Mouse (Mus musculus): ENCODE measurements at regions not wholly inside any gene's neighbourhood (a gene's known extent, or its start where the extent isn't known, plus 50 kb on each side); places are given as distances from the start of the nearest gene placed in this dataset.

- H3K36me3 ChIP-seq (ENCODE audit: control insufficient read depth, insufficient read depth, low read length): no peaks in the 10 kb centered on the region
- no peaks in the 10 kb centered on the region for H3K27me3 ChIP-seq (ENCODE audit: control insufficient read depth, insufficient read depth, low read length)
- no peak overlapping the region for H3K9ac ChIP-seq (ENCODE audit: low read length)
- WGBS: 86% methylated on average over 8 of the region's 8 CpGs
- peaks cover 2% of the 10 kb centered on the region; the same call in 1 of the 2 replicates for H3K4me1 ChIP-seq (replicated peaks; ENCODE audit: control insufficient read depth, insufficient read depth, low read length)
- no peak for ATAC-seq (replicated peaks; ENCODE audit: low FRiP score)
- no peak overlapping the region for H3K27ac ChIP-seq (ENCODE audit: low read depth, low read length)
- DNase-seq (ENCODE audit: low spot score): no peak
- H3K4me2 ChIP-seq (ENCODE audit: low read depth, low read length, severe bottlenecking): no peak overlapping the region
- no peaks in the 10 kb centered on the region for H3K9me3 ChIP-seq (ENCODE audit: control insufficient read depth, low read length)
- no peak overlapping the region for H3K4me3 ChIP-seq (ENCODE audit: low read depth, low read length)
These were observed 142.1 kb upstream of the Elac2 start for GRCm38 (mm10) chr11:64836771-64837170.

DNA sequence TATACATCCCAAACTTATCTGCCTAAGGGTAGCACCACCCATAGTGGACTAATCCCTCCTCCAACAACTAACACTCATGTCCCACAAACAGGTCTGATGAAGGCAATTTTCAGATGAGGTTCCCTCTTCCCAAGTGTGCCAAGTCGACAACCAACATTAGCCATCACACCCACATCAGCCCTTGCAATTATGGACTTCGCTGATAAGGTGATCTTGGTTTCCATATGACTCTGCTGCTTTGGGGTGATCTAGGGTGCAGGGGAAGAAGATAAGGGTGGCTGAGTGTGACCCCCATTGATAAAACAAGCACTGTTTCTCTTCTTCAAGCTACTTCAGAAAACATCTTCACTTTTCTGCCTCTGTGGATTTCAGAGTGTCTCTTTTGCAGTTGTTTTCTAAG is 137.7 kb upstream of the Elac2 start:
- no peaks in the 10 kb centered on the region for H3K27me3 ChIP-seq (ENCODE audit: control insufficient read depth, insufficient read depth, low read length)
- 93% methylated on average over 2 of the region's 2 CpGs for WGBS
- no peak overlapping the region for H3K4me3 ChIP-seq (ENCODE audit: low read depth, low read length)

GRCm38 (mm10) chr11:64842775-64843530 is 135.9 kb upstream of the Elac2 start:
- Histone ChIP-seq H3K4me1 (replicated peaks; ENCODE audit: control insufficient read depth, insufficient read depth, low read length) (no peaks in the 10 kb centered on the region), H3K9me3 (ENCODE audit: control insufficient read depth, low read length) (no peaks in the 10 kb centered on the region), H3K4me3 (ENCODE audit: low read depth, low read length) (no peak overlapping the region), H3K27me3 (ENCODE audit: control insufficient read depth, insufficient read depth, low read length) (no peaks in the 10 kb centered on the region), H3K9ac (ENCODE audit: low read length) (no peak overlapping the region), H3K36me3 (ENCODE audit: control insufficient read depth, insufficient read depth, low read length) (no peaks in the 10 kb centered on the region), H3K27ac (ENCODE audit: low read depth, low read length) (no peak overlapping the region), H3K4me2 (ENCODE audit: low read depth, low read length, severe bottlenecking) (no peak overlapping the region)
- ATAC-seq (replicated peaks; ENCODE audit: low FRiP score) (no peak), DNase-seq (ENCODE audit: low spot score) (no peak)
- WGBS: 79% methylated on average over 18 of the region's 18 CpGs

More for the DNA sequence above, 137.7 kb upstream of the Elac2 start:
- ATAC-seq (replicated peaks; ENCODE audit: low FRiP score) (no peak), DNase-seq (ENCODE audit: low spot score) (no peak)
- Histone ChIP-seq H3K4me1 (replicated peaks; ENCODE audit: control insufficient read depth, insufficient read depth, low read length) (no peaks in the 10 kb centered on the region), H3K9ac (ENCODE audit: low read length) (no peak overlapping the region), H3K27ac (ENCODE audit: low read depth, low read length) (no peak overlapping the region), H3K36me3 (ENCODE audit: control insufficient read depth, insufficient read depth, low read length) (no peaks in the 10 kb centered on the region), H3K4me2 (ENCODE audit: low read depth, low read length, severe bottlenecking) (no peak overlapping the region), H3K9me3 (ENCODE audit: control insufficient read depth, low read length) (no peaks in the 10 kb centered on the region)

DNA sequence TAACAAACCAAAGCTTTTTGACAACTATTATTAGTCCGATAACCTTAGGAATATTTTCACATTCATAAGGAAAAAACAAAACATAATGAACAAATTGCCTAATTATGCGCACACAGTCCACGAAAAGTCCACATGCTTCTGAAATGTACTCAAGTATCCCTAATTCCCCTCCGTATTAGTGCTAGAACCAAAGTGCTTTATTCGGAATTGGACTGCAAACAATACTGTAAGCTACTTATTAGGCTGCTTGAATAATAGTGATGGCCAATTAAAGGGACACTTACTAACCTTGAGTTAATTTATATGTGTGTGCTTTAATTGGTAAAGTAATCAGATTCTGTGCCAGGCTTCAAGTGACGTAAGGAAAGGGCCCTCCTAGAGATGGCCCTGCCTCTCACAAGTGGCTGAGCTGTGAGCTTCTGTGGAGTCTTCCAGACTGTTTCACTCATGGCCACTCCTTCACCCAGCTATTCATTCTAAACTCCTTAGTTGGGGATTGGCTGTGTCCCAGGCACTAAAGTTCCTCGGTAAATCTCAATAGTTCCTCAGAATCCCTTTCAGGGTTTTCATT is 132.2 kb upstream of the Elac2 start:
- peak; percentile 56; the same call in 1 of the 2 replicates for ATAC-seq (replicated peaks; ENCODE audit: low FRiP score)
- H3K9ac ChIP-seq (ENCODE audit: low read length): no peak overlapping the region
- H3K4me3 ChIP-seq (ENCODE audit: low read depth, low read length): no peak overlapping the region
- H3K27ac ChIP-seq (ENCODE audit: low read depth, low read length): no peak overlapping the region
- H3K9me3 ChIP-seq (ENCODE audit: control insufficient read depth, low read length): no peaks in the 10 kb centered on the region
- no peaks in the 10 kb centered on the region for H3K36me3 ChIP-seq (ENCODE audit: control insufficient read depth, insufficient read depth, low read length)
- H3K4me1 ChIP-seq (replicated peaks; ENCODE audit: control insufficient read depth, insufficient read depth, low read length): no peaks in the 10 kb centered on the region
- no peak for DNase-seq (ENCODE audit: low spot score)
- WGBS: 65% methylated on average over 7 of the region's 7 CpGs
- no peaks in the 10 kb centered on the region for H3K27me3 ChIP-seq (ENCODE audit: control insufficient read depth, insufficient read depth, low read length)
- no peak overlapping the region for H3K4me2 ChIP-seq (ENCODE audit: low read depth, low read length, severe bottlenecking)

GRCm38 (mm10) chr11:64859636-64860035 is 119.2 kb upstream of the Elac2 start:
- Histone ChIP-seq H3K27me3 (ENCODE audit: control insufficient read depth, insufficient read depth, low read length) (no peaks in the 10 kb centered on the region), H3K4me2 (ENCODE audit: low read depth, low read length, severe bottlenecking) (no peak overlapping the region), H3K36me3 (ENCODE audit: control insufficient read depth, insufficient read depth, low read length) (no peaks in the 10 kb centered on the region), H3K9ac (ENCODE audit: low read length) (no peak overlapping the region), H3K4me1 (replicated peaks; ENCODE audit: control insufficient read depth, insufficient read depth, low read length) (no peaks in the 10 kb centered on the region), H3K27ac (ENCODE audit: low read depth, low read length) (no peak overlapping the region), H3K9me3 (ENCODE audit: control insufficient read depth, low read length) (no peaks in the 10 kb centered on the region), H3K4me3 (ENCODE audit: low read depth, low read length) (no peak overlapping the region)
- no peak for ATAC-seq (replicated peaks; ENCODE audit: low FRiP score)
- WGBS: 72% methylated on average over 3 of the region's 3 CpGs
- no peak for DNase-seq (ENCODE audit: low spot score)

DNA sequence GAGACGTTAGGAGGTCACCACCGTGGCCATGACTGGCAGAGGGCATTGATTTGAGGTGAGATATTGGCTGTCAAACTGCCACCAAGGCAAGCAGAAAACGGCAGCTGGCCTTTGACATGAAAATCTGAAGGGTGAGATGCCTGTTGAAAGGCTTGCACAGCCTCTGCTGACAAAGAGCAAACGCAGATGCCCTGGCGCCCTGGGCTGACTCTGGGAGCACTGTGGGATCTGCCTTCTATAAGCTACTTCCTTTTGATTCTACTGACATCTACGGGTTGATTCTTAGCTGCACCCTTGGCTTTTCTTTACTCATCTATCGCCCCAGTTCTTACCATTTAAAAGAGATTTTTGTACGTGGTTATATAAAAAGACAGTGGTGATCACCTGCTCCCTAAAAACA is 98.2 kb upstream of the Elac2 start:
- no peaks in the 10 kb centered on the region for H3K27me3 ChIP-seq (ENCODE audit: control insufficient read depth, insufficient read depth, low read length)
- H3K36me3 ChIP-seq (ENCODE audit: control insufficient read depth, insufficient read depth, low read length): no peaks in the 10 kb centered on the region
- no peak overlapping the region for H3K9ac ChIP-seq (ENCODE audit: low read length)
- WGBS: 63% methylated on average over 8 of the region's 8 CpGs
- no peak for DNase-seq (ENCODE audit: low spot score)
- no peaks in the 10 kb centered on the region for H3K4me1 ChIP-seq (replicated peaks; ENCODE audit: control insufficient read depth, insufficient read depth, low read length)
- no peak overlapping the region for H3K4me3 ChIP-seq (ENCODE audit: low read depth, low read length)
- ATAC-seq (replicated peaks; ENCODE audit: low FRiP score): no peak
- no peaks in the 10 kb centered on the region for H3K9me3 ChIP-seq (ENCODE audit: control insufficient read depth, low read length)
- H3K27ac ChIP-seq (ENCODE audit: low read depth, low read length): no peak overlapping the region
- no peak overlapping the region for H3K4me2 ChIP-seq (ENCODE audit: low read depth, low read length, severe bottlenecking)

DNA sequence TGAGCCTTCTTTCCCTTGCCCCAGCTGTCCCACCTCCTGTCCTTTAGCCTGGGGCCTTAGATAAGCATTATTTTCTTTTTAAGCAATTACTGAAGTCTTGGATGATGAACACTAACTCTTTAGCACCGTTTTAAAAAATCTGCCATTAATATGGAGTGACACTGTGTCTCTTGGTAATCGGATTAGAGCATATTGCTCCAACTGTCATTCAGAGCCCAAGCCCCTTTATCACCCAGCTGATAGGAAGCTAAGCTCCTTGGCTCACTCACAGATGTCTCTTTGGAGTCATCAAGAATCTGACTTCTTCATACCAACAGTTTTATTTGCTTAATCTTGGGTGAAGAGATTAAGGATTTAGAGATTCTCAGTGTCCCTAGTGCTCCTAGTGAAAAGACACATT is 94.3 kb upstream of the Elac2 start:
- Histone ChIP-seq H3K9ac (ENCODE audit: low read length) (no peak overlapping the region), H3K4me2 (ENCODE audit: low read depth, low read length, severe bottlenecking) (no peak overlapping the region), H3K9me3 (ENCODE audit: control insufficient read depth, low read length) (no peaks in the 10 kb centered on the region), H3K27ac (ENCODE audit: low read depth, low read length) (no peak overlapping the region), H3K36me3 (ENCODE audit: control insufficient read depth, insufficient read depth, low read length) (no peaks in the 10 kb centered on the region), H3K27me3 (ENCODE audit: control insufficient read depth, insufficient read depth, low read length) (no peaks in the 10 kb centered on the region), H3K4me3 (ENCODE audit: low read depth, low read length) (no peak overlapping the region), H3K4me1 (replicated peaks; ENCODE audit: control insufficient read depth, insufficient read depth, low read length) (no peaks in the 10 kb centered on the region)
- no peak for ATAC-seq (replicated peaks; ENCODE audit: low FRiP score)
- no peak for DNase-seq (ENCODE audit: low spot score)
- WGBS: 71% methylated on average over 2 of the region's 2 CpGs

GRCm38 (mm10) chr11:64889335-64890020 is 89.4 kb upstream of the Elac2 start:
- DNase-seq (ENCODE audit: low spot score): no peak
- Histone ChIP-seq H3K4me3 (ENCODE audit: low read depth, low read length) (no peak overlapping the region), H3K4me1 (replicated peaks; ENCODE audit: control insufficient read depth, insufficient read depth, low read length) (no peaks in the 10 kb centered on the region), H3K9ac (ENCODE audit: low read length) (no peak overlapping the region), H3K9me3 (ENCODE audit: control insufficient read depth, low read length) (no peaks in the 10 kb centered on the region), H3K27ac (ENCODE audit: low read depth, low read length) (no peak overlapping the region), H3K4me2 (ENCODE audit: low read depth, low read length, severe bottlenecking) (no peak overlapping the region), H3K27me3 (ENCODE audit: control insufficient read depth, insufficient read depth, low read length) (no peaks in the 10 kb centered on the region), H3K36me3 (ENCODE audit: control insufficient read depth, insufficient read depth, low read length) (no peaks in the 10 kb centered on the region)
- WGBS: 82% methylated on average over 11 of the region's 11 CpGs
- ATAC-seq (replicated peaks; ENCODE audit: low FRiP score): no peak

All from forebrain, embryonic 11.5 days (tissue).